Mouse (Mus musculus): ENCODE data around the gene Msmo1. TPM values are rescaled to one million over a fixed set of nuclear protein-coding genes. Genes with fewer than 3 reads are reported as not detected.

The Msmo1 gene
- 21.5 to 26.4 TPM (median 23.5 TPM) in 4 replicates for total RNA-seq (2023; ENCODE audit: inconsistent age)

DNA sequence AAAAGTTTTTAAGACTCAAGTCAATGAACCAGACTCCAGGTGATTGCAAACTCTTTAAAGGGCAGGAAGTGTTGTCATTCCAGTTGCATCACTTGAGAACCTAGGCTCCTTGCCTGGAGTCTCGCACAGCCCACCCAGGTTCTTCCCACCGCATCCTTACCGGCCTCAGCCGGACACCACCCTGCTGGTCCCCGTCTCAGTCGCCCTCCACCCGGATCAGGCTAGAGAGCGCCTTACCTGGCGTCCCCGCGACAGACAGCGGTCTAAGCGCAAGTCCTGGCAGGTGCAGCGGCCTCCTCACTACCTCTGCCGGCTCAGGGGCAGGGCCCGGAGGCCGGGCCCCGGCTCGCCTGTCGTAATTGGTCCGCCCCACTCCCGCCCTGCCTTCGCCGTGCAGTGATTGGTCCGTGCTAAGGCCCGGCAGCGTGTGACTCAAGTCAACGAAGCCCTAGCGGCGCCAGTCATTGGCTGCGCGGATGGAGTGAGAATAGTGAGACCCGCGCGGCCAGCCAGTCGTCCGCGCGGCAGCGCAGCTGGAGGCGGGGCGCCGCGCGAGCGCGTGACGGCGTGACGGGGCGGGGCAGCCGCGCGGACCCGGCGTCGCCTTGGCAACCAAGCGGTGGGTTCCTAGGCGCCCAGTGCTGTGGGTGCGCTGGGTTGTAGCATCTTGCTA lies at the start of gene Msmo1:
Gene Msmo1 (minus strand): TSS at position 522 of the 673 bp plus-strand sequence.

DNA sequence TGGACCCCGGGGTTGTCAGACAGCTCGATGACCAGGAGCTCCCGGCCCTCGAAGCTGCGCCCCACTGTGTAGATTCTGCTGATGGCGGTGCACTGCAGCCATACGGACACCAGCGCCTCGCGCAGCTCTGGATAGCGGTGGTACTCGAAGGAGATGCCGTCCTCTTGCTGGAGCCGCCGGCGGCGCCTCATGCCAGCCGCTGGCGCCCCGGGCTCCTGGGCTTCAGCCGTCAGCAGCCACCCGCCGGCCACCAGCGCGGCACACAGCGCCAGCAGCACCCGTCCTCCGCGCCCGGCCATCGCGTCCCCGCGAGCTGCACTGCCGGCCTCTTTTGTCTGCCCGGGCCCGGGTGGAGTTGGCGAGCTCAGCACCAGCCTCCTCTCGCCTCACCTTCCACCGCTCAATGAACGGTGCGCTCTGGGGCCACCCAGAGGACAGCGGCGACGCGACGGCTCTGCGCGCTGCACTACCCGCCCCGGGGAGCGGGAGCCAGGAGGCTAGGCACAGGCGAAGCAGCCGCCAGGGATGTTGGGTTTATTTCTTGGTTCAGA lies 40.9 kb downstream of the Msmo1 start, which contains the start of gene Cpe:
Gene Cpe (minus strand): TSS at position 404 of the 551 bp plus-strand sequence.

Other genes with a start within 250 kb of the Msmo1 start
- gene Cpe, start 40.7 kb downstream of the Msmo1 start, total RNA-seq (2023; ENCODE audit: inconsistent age), result 0.66 TPM in 1 of 4 replicates, not detected in the others
- gene Klhl2, start 116.2 kb upstream of the Msmo1 start, total RNA-seq (2023; ENCODE audit: inconsistent age), result 21.5 to 29.9 TPM (median 24.8 TPM) in 4 replicates
- gene Tmem192, start 213.4 kb upstream of the Msmo1 start, total RNA-seq (2023; ENCODE audit: inconsistent age), result 38.8 to 50.6 TPM (median 49.6 TPM) in 4 replicates